ENCODE assay signal across 31 mouse cellular contexts in the genomic region with DNA sequence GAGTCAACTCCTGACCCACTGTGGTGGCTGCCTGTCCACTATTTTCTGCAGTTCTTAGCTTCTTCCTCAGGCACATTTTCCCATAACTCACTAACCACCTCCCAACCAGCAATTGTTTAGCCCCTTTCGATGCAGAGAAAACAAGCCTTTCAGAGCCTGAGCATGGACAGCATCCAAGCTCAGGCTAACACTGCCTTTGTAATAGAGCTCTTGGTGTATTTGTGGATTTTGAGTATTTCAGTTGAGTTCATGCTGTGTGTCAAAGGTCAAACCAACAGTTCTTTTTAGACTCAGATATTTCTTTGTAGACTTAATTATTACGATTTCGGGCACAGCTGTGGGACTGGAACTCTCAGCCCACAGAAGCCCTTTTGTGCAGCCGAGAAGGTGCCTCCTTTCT.
A peak's percentile ranks its signal among the peaks of the same experiment; 100 is the strongest.
DNase-seq lines count a peak whose midpoint lies in the region; ATAC-seq and TF ChIP-seq lines count a peak whose summit lies in the region.
"Had no signal": no experiment of that assay in that cellular context is flagged by ENCODE, and none has a peak within 500 bp of the region (broad histone marks: within the 10 kb centered on the region; RNA-seq: fewer than 3 reads in every experiment).

No protein-coding gene starts in this region.

- H3K27me3 ChIP-seq in forebrain, embryonic 14.5 days (replicated peaks; ENCODE audit: control insufficient read depth, insufficient read depth, low read length): no peaks in the 10 kb centered on the region
- no peaks in the 10 kb centered on the region for H3K27me3 ChIP-seq in forebrain, embryonic 12.5 days
- no peaks in the 10 kb centered on the region for H3K27me3 ChIP-seq in hindbrain, postnatal 0 days (ENCODE audit: insufficient read depth, low read length)
- H3K27me3 ChIP-seq in hindbrain, embryonic 16.5 days (replicated peaks; ENCODE audit: control insufficient read depth, insufficient read depth, low read length): no peaks in the 10 kb centered on the region
- H3K27me3 ChIP-seq in embryonic facial prominence, embryonic 10.5 days (replicated peaks; ENCODE audit: low read depth, poor library complexity, severe bottlenecking): no peaks in the 10 kb centered on the region
- H3K27me3 ChIP-seq: CH12.LX; embryonic facial prominence, embryonic 12.5 days; embryonic facial prominence, embryonic 15.5 days; heart, embryonic 12.5 days; heart, embryonic 15.5 days; hindbrain, embryonic 13.5 days; intestine, embryonic 15.5 days had no signal

- no peak overlapping the region for H3K27ac ChIP-seq in forebrain, embryonic 14.5 days (ENCODE audit: low read depth, low read length)
- no peak overlapping the region for H3K27ac ChIP-seq in forebrain, embryonic 12.5 days
- H3K27ac ChIP-seq in hindbrain, postnatal 0 days: no peak overlapping the region
- H3K27ac ChIP-seq in hindbrain, embryonic 16.5 days (ENCODE audit: low read depth, low read length): no peak overlapping the region
- H3K27ac ChIP-seq in embryonic facial prominence, embryonic 10.5 days (replicated peaks): no peak overlapping the region
- H3K27ac ChIP-seq: embryonic facial prominence, embryonic 12.5 days; embryonic facial prominence, embryonic 15.5 days; gastrocnemius, adult 2 months; heart, embryonic 15.5 days; hindbrain, embryonic 13.5 days; intestine, embryonic 15.5 days had no signal

- H3K9ac ChIP-seq in forebrain, embryonic 14.5 days (ENCODE audit: low read length): no peak overlapping the region
- H3K9ac ChIP-seq in forebrain, embryonic 12.5 days: no peak overlapping the region
- no peak overlapping the region for H3K9ac ChIP-seq in hindbrain, postnatal 0 days (replicated peaks; ENCODE audit: low read length)
- H3K9ac ChIP-seq in hindbrain, embryonic 16.5 days (ENCODE audit: low read depth, low read length): no peak overlapping the region
- H3K9ac ChIP-seq: embryonic facial prominence, embryonic 12.5 days; embryonic facial prominence, embryonic 15.5 days; heart, embryonic 12.5 days; heart, embryonic 15.5 days; hindbrain, embryonic 13.5 days; intestine, embryonic 15.5 days had no signal

- intact Hi-C loops in left cerebral cortex, postnatal 10 days (cut with DNase I): no loop called here

- ATAC-seq in forebrain, embryonic 14.5 days: peak; percentile 20; the same call in 1 of the 2 replicates
- no peak for ATAC-seq in forebrain, embryonic 12.5 days (ENCODE audit: low FRiP score)
- ATAC-seq in hindbrain, postnatal 0 days: no peak
- no peak for ATAC-seq in hindbrain, embryonic 16.5 days
- ATAC-seq: forebrain, embryonic 16.5 days; intestine, embryonic 15.5 days had no signal

- H3K4me1 ChIP-seq in forebrain, embryonic 14.5 days (ENCODE audit: control insufficient read depth, insufficient read depth, low read length): peaks cover 2% of the 10 kb centered on the region; the same call in 1 of the 2 replicates
- H3K4me1 ChIP-seq in forebrain, embryonic 12.5 days: 0 out of 2 replicates have a peak, but pooled peaks cover 2% of the 10 kb centered on the region
- no peaks in the 10 kb centered on the region for H3K4me1 ChIP-seq in hindbrain, postnatal 0 days (ENCODE audit: insufficient read depth, low read length)
- H3K4me1 ChIP-seq in hindbrain, embryonic 16.5 days (ENCODE audit: control insufficient read depth, insufficient read depth, low read depth, low read length): no peaks in the 10 kb centered on the region
- no peaks in the 10 kb centered on the region for H3K4me1 ChIP-seq in embryonic facial prominence, embryonic 10.5 days
- H3K4me1 ChIP-seq: embryonic facial prominence, embryonic 12.5 days; embryonic facial prominence, embryonic 15.5 days; heart, embryonic 12.5 days; heart, embryonic 15.5 days; hindbrain, embryonic 13.5 days; intestine, embryonic 15.5 days had no signal

- 11% methylated on average over 4 of the region's 4 CpGs for WGBS in forebrain, embryonic 14.5 days
- 28% methylated on average over 4 of the region's 4 CpGs for WGBS in forebrain, embryonic 12.5 days
- WGBS in hindbrain, postnatal 0 days: 41% methylated on average over 4 of the region's 4 CpGs
- 42% methylated on average over 4 of the region's 4 CpGs for WGBS in hindbrain, embryonic 16.5 days
- WGBS in embryonic facial prominence, embryonic 10.5 days: 44% methylated on average over 4 of the region's 4 CpGs

- H3K9me3 ChIP-seq in forebrain, embryonic 14.5 days (replicated peaks; ENCODE audit: control insufficient read depth, low read length): no peaks in the 10 kb centered on the region
- no peaks in the 10 kb centered on the region for H3K9me3 ChIP-seq in forebrain, embryonic 12.5 days
- H3K9me3 ChIP-seq in hindbrain, postnatal 0 days (ENCODE audit: low read length): no peaks in the 10 kb centered on the region
- no peaks in the 10 kb centered on the region for H3K9me3 ChIP-seq in hindbrain, embryonic 16.5 days (ENCODE audit: control insufficient read depth, low read length)
- no peaks in the 10 kb centered on the region for H3K9me3 ChIP-seq in embryonic facial prominence, embryonic 10.5 days
- H3K9me3 ChIP-seq: embryonic facial prominence, embryonic 12.5 days; embryonic facial prominence, embryonic 15.5 days; G1E; heart, embryonic 12.5 days; heart, embryonic 15.5 days; hindbrain, embryonic 13.5 days; intestine, embryonic 15.5 days had no signal

- no peak for TF ChIP-seq POLR2A in brain, embryonic 14.5 days (IDR thresholded peaks at IDR 0.05; ENCODE audit: borderline replicate concordance, extremely low read depth, insufficient read depth, insufficient read length, poor library complexity, severe bottlenecking)

- no peak overlapping the region for H3K4me2 ChIP-seq in forebrain, embryonic 14.5 days (ENCODE audit: low read length)
- H3K4me2 ChIP-seq in forebrain, embryonic 12.5 days: no peak overlapping the region
- no peak overlapping the region for H3K4me2 ChIP-seq in hindbrain, postnatal 0 days (ENCODE audit: low read depth, low read length)
- H3K4me2 ChIP-seq in hindbrain, embryonic 16.5 days (ENCODE audit: low read length): no peak overlapping the region
- H3K4me2 ChIP-seq: embryonic facial prominence, embryonic 12.5 days; embryonic facial prominence, embryonic 15.5 days; heart, embryonic 12.5 days; heart, embryonic 15.5 days; hindbrain, embryonic 13.5 days; intestine, embryonic 15.5 days had no signal

- DNase-seq in forebrain, embryonic 14.5 days (ENCODE audit: low spot score): peak; percentile 34
- peak; percentile 10 for DNase-seq in hindbrain, postnatal 0 days (ENCODE audit: low spot score)
- DNase-seq in brain, embryonic 14.5 days (ENCODE audit: low read depth): peak; percentile 66
- peak; percentile 8 for DNase-seq in forelimb bud, embryonic 11.5 days (ENCODE audit: low read depth, low spot score)
- DNase-seq in embryonic facial prominence, embryonic 10.5 days (ENCODE audit: low spot score): no peak
- no peak for DNase-seq in left cerebral cortex, postnatal 10 days (ENCODE audit: extremely low spot score in 1 of 2, low spot score in 2 of 2)
- DNase-seq: adrenal gland, adult 2 months; adrenal gland, postnatal 14 days; B cell, adult 2 months; cerebellum, adult 11-12 months; cerebellum, adult 8-10 months; cerebellum, postnatal 10 days; cerebellum, postnatal 36 days; gastrocnemius, adult 2 months; gastrocnemius, postnatal 14 days; heart, adult 18-20 months; heart, postnatal 10 days; heart, postnatal 36 days; kidney, adult 11 months; kidney, adult 8-10 months had no signal

- TF ChIP-seq CTCF in hindbrain, postnatal 0 days (IDR thresholded peaks at IDR 0.05; ENCODE audit: low read depth): no peak
- no peak for TF ChIP-seq CTCF in brain, embryonic 14.5 days (IDR thresholded peaks at IDR 0.05; ENCODE audit: borderline replicate concordance, extremely low read depth, insufficient read depth, insufficient read length)

- H3K36me3 ChIP-seq in forebrain, embryonic 14.5 days (ENCODE audit: control insufficient read depth, insufficient read depth, low read length): no peaks in the 10 kb centered on the region
- no peaks in the 10 kb centered on the region for H3K36me3 ChIP-seq in forebrain, embryonic 12.5 days (replicated peaks)
- no peaks in the 10 kb centered on the region for H3K36me3 ChIP-seq in hindbrain, postnatal 0 days (ENCODE audit: insufficient read depth, low read length)
- H3K36me3 ChIP-seq in hindbrain, embryonic 16.5 days (ENCODE audit: control insufficient read depth, insufficient read depth, low read length): no peaks in the 10 kb centered on the region
- H3K36me3 ChIP-seq in embryonic facial prominence, embryonic 10.5 days (replicated peaks): no peaks in the 10 kb centered on the region
- H3K36me3 ChIP-seq: embryonic facial prominence, embryonic 12.5 days; embryonic facial prominence, embryonic 15.5 days; G1E; heart, embryonic 12.5 days; heart, embryonic 15.5 days; hindbrain, embryonic 13.5 days; intestine, embryonic 15.5 days had no signal

- H3K4me3 ChIP-seq in forebrain, embryonic 14.5 days (ENCODE audit: low read depth, low read length): no peak overlapping the region
- H3K4me3 ChIP-seq in forebrain, embryonic 12.5 days (replicated peaks): no peak overlapping the region
- no peak overlapping the region for H3K4me3 ChIP-seq in hindbrain, postnatal 0 days (ENCODE audit: low read length)
- H3K4me3 ChIP-seq in hindbrain, embryonic 16.5 days (ENCODE audit: low read length): no peak overlapping the region
- H3K4me3 ChIP-seq in embryonic facial prominence, embryonic 10.5 days: no peak overlapping the region
- H3K4me3 ChIP-seq: embryonic facial prominence, embryonic 12.5 days; embryonic facial prominence, embryonic 15.5 days; gastrocnemius, adult 2 months; heart, embryonic 12.5 days; heart, embryonic 15.5 days; hindbrain, embryonic 13.5 days; intestine, embryonic 15.5 days had no signal

Comparison
In these comparisons a context has a peak if more than half of its experiments do, and no peak if none do; other contexts are left out.
1. DNase-seq: peak in forebrain, embryonic 14.5 days (single experiment), hindbrain, postnatal 0 days (single experiment), brain, embryonic 14.5 days (single experiment) and forelimb bud, embryonic 11.5 days (single experiment); none in embryonic facial prominence, embryonic 10.5 days (single experiment) and left cerebral cortex, postnatal 10 days (0 of 2).